Mouse (Mus musculus) heart, embryonic 14.5 days (tissue): Measurements from ENCODE around the gene Carns1. TPM values are rescaled to one million over a fixed set of nuclear protein-coding genes. Genes with fewer than 3 reads are reported as not detected.

Experiments
- ATAC-seq: fragments of 200-750 bp; cut with Nextera tagmentation; 2 replicates; pipeline ENCODE4 v1.8.0; 2017; ENCODE audit warnings: low read depth, moderate TSS enrichment; ENCODE audit not compliant: insufficient number of reproducible peaks, insufficient read depth, low FRiP score
- H3K27ac ChIP-seq, 2 experiments: fragments of 200-500 bp in 1 of 2; fragments of 300-500 bp in 1 of 2; sonication (generic) in 1 of 2; replicated peaks in 1 of 2; 2 replicates each; pipeline ENCODE4 v1.5.1; 2012 to 2014; ENCODE audit warnings: low read depth in 2 of 2, low read length in 2 of 2, control low read depth in 1 of 2, mild to moderate bottlenecking in 1 of 2, mixed read lengths in 1 of 2; ENCODE audit not compliant: control insufficient read depth in 1 of 2, insufficient read depth in 1 of 2
- H3K27me3 ChIP-seq: fragments of 300-500 bp; sonication (generic); 2 replicates; pipeline ENCODE4 v1.6.1; 2014; ENCODE audit warnings: mild to moderate bottlenecking, low read length, control low read depth; ENCODE audit not compliant: control insufficient read depth, insufficient read depth
- H3K36me3 ChIP-seq: fragments of 300-500 bp; sonication (generic); 2 replicates; pipeline ENCODE4 v1.6.1; 2014; ENCODE audit warnings: mild to moderate bottlenecking, control low read depth, low read length, mixed read lengths; ENCODE audit not compliant: control insufficient read depth, insufficient read depth
- H3K4me1 ChIP-seq, 2 experiments: fragments of 200-500 bp in 1 of 2; fragments of 300-500 bp in 1 of 2; sonication (generic) in 1 of 2; 2 replicates each; pipeline ENCODE4 v1.6.1; 2012 to 2014; ENCODE audit warnings: low read length in 2 of 2, control low read depth in 1 of 2, mixed read lengths in 1 of 2; ENCODE audit not compliant: control insufficient read depth in 2 of 2, insufficient read depth in 2 of 2
- H3K4me2 ChIP-seq: fragments of 300-500 bp; sonication (generic); 2 replicates; pipeline ENCODE4 v1.6.1; 2014; ENCODE audit warnings: mild to moderate bottlenecking, low read length
- H3K4me3 ChIP-seq, 2 experiments: fragments of 200-500 bp in 1 of 2; fragments of 300-500 bp in 1 of 2; sonication (generic) in 1 of 2; 2 replicates each; pipeline ENCODE4 v1.5.1; 2012 to 2014; ENCODE audit warnings: low read length in 2 of 2, mild to moderate bottlenecking in 2 of 2, control low read depth in 1 of 2, low read depth in 1 of 2, moderate library complexity in 1 of 2; ENCODE audit not compliant: control insufficient read depth in 1 of 2, insufficient read depth in 1 of 2
- H3K9ac ChIP-seq: fragments of 300-500 bp; sonication (generic); 2 replicates; pipeline ENCODE4 v1.6.1; 2014; ENCODE audit warnings: mild to moderate bottlenecking, low read length
- H3K9me3 ChIP-seq: fragments of 300-500 bp; sonication (generic); 2 replicates; pipeline ENCODE4 v1.6.1; 2016; ENCODE audit warnings: low read length, control low read depth; ENCODE audit not compliant: control insufficient read depth
- WGBS: fragments of 180-500 bp; shearing (Covaris S2); extraction: QIAGEN DNeasy Blood & Tissue Kit; methylation state at CpG from one replicate; pipeline ENCODE4 v1.1.7; 2014; 5-methylcytosine and 5-hydroxymethylcytosine counted together
- polyA plus RNA-seq: library from polyadenylated mRNA; unstranded; fragments of >200 nt; fragmentation: Nextera tagmentation; extraction: Ambion mirVana; gene quantifications from 2 replicates; pipeline ENCODE4 v1.2.1, GENCODE M21; 2014

The Carns1 gene
- polyA plus RNA-seq, 1 experiment from 2014 or later = 6.5 TPM

DNA sequence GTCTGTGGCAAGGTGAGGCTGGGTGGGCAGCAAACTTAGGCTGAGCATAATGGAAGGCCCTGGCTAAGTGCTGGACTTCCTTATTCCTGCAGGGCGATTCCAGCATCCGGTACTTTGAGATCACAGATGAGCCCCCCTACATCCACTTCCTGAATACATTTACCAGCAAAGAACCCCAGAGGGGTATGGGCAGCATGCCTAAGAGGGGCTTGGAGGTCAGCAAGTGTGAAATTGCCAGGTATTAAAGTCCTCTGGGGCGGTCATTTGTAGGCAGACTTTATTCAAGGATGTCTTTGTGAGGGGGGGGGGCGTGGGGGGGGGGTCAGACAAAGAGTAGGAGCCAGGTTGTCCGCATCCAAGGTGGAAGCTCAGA is 23.8 kb downstream of the Carns1 start:
- H3K4me2 ChIP-seq = no peak overlapping the region
- no peaks in the 10 kb centered on the region for H3K9me3 ChIP-seq
- H3K4me3 ChIP-seq = no peak overlapping the region
- no peak for ATAC-seq
- no peak overlapping the region for H3K27ac ChIP-seq
- no peaks in the 10 kb centered on the region for H3K27me3 ChIP-seq
- peaks cover 60% of the 10 kb centered on the region for H3K36me3 ChIP-seq
- WGBS = 98% methylated on average over 3 of the region's 5 CpGs
- H3K4me1 ChIP-seq = peaks cover 11 to 26% of the 10 kb centered on the region in 2 experiments
- H3K9ac ChIP-seq = no peak overlapping the region

DNA sequence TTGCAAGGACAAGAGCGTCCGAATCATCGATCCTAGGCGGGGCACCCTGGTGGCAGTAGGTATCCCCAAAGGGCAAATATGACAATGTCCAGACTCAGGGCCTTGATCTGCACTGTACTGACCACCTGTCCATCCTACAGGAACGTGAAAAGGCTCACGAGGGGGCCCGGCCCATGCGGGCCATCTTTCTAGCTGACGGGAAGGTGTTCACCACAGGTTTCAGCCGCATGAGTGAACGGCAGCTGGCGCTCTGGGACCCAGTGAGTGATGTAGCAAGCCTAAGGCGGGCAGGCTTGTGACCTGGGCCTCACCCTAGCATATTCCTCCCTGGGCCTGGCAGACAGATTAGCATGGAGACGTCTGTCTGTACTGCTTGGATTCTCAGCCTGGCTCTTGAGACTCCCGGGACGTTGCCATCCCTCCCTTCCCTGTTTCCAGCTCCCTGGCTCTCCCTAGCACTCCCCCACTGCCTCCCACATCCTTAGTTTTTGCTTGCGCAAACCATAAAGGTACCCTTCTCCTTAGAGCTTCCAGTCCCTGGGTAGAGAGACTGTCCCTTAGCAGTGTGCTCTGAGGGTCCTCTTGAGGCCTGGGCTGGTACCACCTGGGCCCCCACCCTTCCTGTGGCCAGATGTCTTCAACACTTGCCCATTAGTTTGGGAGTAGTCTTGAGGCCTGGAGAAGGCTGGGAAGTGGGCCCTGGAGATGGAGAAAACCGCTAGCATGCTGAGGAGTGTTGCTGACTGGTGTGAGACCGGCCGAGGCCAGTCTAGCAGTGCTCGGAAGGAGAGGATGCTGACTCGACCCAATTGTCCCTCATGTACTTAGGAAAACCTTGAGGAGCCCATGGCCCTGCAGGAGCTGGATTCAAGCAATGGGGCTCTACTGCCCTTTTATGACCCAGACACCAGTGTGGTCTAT is 24.5 kb downstream of the Carns1 start:
- Histone ChIP-seq H3K4me2 (no peak overlapping the region), H3K9ac (no peak overlapping the region), H3K27me3 (no peaks in the 10 kb centered on the region), H3K9me3 (no peaks in the 10 kb centered on the region; the same call in 1 of the 2 replicates), H3K4me3 (no peak overlapping the region), H3K36me3 (peaks cover 54% of the 10 kb centered on the region), H3K4me1 (peaks cover 11 to 26% of the 10 kb centered on the region in 2 experiments), H3K27ac (no peak overlapping the region)
- ATAC-seq = no peak
- WGBS = 90% methylated on average over 22 of the region's 22 CpGs

- 93% methylated on average over 17 of the region's 17 CpGs for WGBS
- Histone ChIP-seq H3K4me2 (peak overlapping the region; percentile 73), H3K27me3 (no peaks in the 10 kb centered on the region), H3K9ac (peak overlapping the region; percentile 96), H3K9me3 (no peaks in the 10 kb centered on the region; the same call in 1 of the 2 replicates), H3K4me3 (peak overlapping the region in 1 of 2 experiments; percentile 93; a peak in 2 of 4 replicates), H3K36me3 (peaks cover 46% of the 10 kb centered on the region), H3K4me1 (peaks cover 11 to 26% of the 10 kb centered on the region in 2 experiments), H3K27ac (no peak overlapping the region)
- no peak for ATAC-seq
Observed at GRCm38 (mm10) chr19:4149764-4150461, 25.4 kb downstream of the Carns1 start.

DNA sequence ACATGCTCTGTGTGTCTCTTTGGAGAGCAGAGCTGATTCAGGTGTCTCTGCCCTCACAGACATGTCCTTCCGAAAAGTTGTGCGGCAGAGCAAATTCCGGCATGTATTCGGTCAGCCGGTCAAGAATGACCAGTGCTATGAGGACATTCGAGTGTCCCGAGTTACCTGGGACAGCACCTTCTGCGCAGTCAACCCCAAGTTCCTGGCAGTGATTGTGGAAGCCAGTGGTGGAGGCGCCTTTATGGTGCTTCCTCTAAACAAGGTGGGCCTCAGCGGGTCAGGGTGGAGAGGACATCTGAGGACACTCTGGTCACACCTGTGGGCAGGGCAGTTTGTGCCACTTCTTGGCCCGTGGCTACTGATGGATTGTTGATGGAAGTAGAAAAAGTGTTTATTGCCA is 26.0 kb downstream of the Carns1 start:
- peak overlapping the region; percentile 73 for H3K4me2 ChIP-seq
- H3K4me1 ChIP-seq = peaks cover 11 to 26% of the 10 kb centered on the region in 2 experiments
- no peaks in the 10 kb centered on the region; the same call in 1 of the 2 replicates for H3K9me3 ChIP-seq
- peak overlapping the region in 1 of 2 experiments; percentile 82; a peak in 1 of 4 replicates for H3K27ac ChIP-seq
- H3K36me3 ChIP-seq = peaks cover 46% of the 10 kb centered on the region
- H3K4me3 ChIP-seq = peak overlapping the region; percentile 69 to 93
- H3K9ac ChIP-seq = peak overlapping the region; percentile 96
- 76% methylated on average over 11 of the region's 11 CpGs for whole genome bisulfite sequencing
- no peak for ATAC-seq
- H3K27me3 ChIP-seq = no peaks in the 10 kb centered on the region

DNA sequence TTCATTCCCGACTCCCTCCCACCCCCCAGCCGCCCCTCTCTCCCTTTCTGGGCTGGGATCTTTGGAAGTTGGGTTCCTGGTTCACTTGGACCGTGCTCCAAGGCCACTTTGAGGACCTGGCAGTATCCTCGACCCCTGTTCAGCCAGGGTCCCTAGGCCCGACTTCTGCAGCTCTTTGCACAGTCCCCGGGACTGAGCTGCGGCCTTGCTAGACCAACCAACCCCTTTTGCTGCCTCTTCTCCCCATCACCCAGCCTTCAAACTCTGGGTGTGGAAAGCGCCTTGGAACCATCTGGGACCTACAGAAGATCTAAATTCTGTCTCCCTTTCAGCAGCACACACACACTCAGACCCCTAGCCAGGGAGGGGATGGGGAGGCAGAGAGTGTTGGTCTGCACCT is 26.5 kb downstream of the Carns1 start:
- WGBS = 3% methylated on average over 7 of the region's 8 CpGs
- Histone ChIP-seq H3K27me3 (no peaks in the 10 kb centered on the region), H3K9ac (peak overlapping the region; percentile 96), H3K4me3 (peak overlapping the region; percentile 69 to 93), H3K27ac (peak overlapping the region in 1 of 2 experiments; percentile 82; a peak in 3 of 4 replicates), H3K9me3 (no peaks in the 10 kb centered on the region; the same call in 1 of the 2 replicates), H3K36me3 (peaks cover 41% of the 10 kb centered on the region), H3K4me2 (peak overlapping the region; percentile 73), H3K4me1 (peaks cover 11 to 26% of the 10 kb centered on the region in 2 experiments)
- no peak for ATAC-seq

DNA sequence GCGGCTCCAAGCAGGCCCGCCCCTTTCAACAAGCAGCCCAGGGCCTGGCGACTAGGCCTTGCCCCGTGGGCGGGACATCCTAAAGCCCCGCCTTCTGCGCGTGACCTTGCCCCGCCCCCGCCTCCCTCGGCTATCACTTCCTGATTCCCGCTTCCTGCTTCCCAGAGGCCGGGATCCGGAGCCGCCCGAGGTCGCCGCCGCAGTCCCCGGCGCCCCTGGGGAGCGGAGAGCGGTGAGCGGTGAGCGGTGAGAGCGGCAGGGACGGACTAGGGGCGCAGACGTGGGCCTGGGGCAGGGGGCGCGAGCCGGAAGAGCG is 26.8 kb downstream of the Carns1 start, which contains the start of gene Coro1b:
Gene Coro1b (plus strand): TSS at position 129 of the 316 bp plus-strand sequence.
- peak within 1 kb of the TSS; percentile 96 for H3K9ac ChIP-seq
- no peaks in the 10 kb centered on the region; the same call in 1 of the 2 replicates for H3K9me3 ChIP-seq
- peaks cover 11 to 26% of the 10 kb centered on the region in 2 experiments for H3K4me1 ChIP-seq
- peak within 1 kb of the TSS; percentile 73 for H3K4me2 ChIP-seq
- H3K36me3 ChIP-seq = peaks cover 38% of the 10 kb centered on the region
- peak within 1 kb of the TSS in 1 of 2 experiments; percentile 82; a peak in 3 of 4 replicates for H3K27ac ChIP-seq
- ATAC-seq = peak; percentile 93
- H3K4me3 ChIP-seq = peak within 1 kb of the TSS; percentile 69 to 93
- H3K27me3 ChIP-seq = no peaks in the 10 kb centered on the region
- WGBS = 2% methylated on average over 30 of the region's 33 CpGs

GRCm38 (mm10) chr19:4147782-4148490 is 27.3 kb downstream of the Carns1 start:
- Histone ChIP-seq H3K9me3 (no peaks in the 10 kb centered on the region; the same call in 1 of the 2 replicates), H3K4me2 (peak overlapping the region; percentile 73), H3K9ac (peak overlapping the region; percentile 96), H3K36me3 (peaks cover 33% of the 10 kb centered on the region), H3K4me3 (peak overlapping the region; percentile 69 to 93), H3K27me3 (no peaks in the 10 kb centered on the region), H3K4me1 (peaks cover 11 to 26% of the 10 kb centered on the region in 2 experiments), H3K27ac (no peak overlapping the region)
- ATAC-seq = no peak
- WGBS = 41% methylated on average over 9 of the region's 9 CpGs
